In the genomic region with DNA sequence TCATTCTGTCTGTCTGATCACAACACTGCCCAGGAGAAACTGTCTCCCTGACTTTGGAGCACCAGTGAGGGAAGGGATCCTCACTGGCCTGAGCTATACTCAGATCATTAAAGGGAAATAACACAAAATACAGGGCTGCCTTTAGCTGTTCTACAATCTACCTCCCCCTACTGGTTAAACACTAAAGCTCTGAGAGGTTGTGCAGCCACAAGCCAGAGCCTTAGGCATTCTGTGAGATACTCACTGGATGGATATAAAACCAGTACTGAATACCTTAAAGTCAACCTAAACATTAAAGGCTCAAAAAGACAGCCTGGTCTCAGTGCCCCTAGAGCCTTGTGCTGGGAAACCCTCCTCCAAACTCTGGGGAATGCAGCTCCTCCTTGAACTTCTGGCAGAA, we compare ENCODE assay signal across 8 mouse cellular contexts. TPM values are rescaled to one million over a fixed set of nuclear protein-coding genes. Genes with fewer than 3 reads are reported as not detected.
DNase-seq lines count a peak whose midpoint lies in the region; ATAC-seq and TF ChIP-seq lines count a peak whose summit lies in the region.

No protein-coding gene starts in this region.

- peaks cover 14% of the 10 kb centered on the region for H3K36me3 ChIP-seq in heart, embryonic 16.5 days (ENCODE audit: control insufficient read depth, insufficient read depth)
- H3K36me3 ChIP-seq in heart, embryonic 10.5 days: peaks cover 31% of the 10 kb centered on the region
- H3K36me3 ChIP-seq in MEL (ENCODE audit: control insufficient read depth in 1 of 2, insufficient read depth in 2 of 2, low read length in 2 of 2): peaks cover 0 to 1% of the 10 kb centered on the region in 2 experiments; a peak in 1 of 4 replicates

- peaks cover 19% of the 10 kb centered on the region for H3K4me1 ChIP-seq in heart, embryonic 16.5 days (ENCODE audit: control insufficient read depth, insufficient read depth, low read length)
- peaks cover 34% of the 10 kb centered on the region for H3K4me1 ChIP-seq in heart, embryonic 10.5 days
- H3K4me1 ChIP-seq in MEL (ENCODE audit: control insufficient read depth in 1 of 2, insufficient read depth in 2 of 2, low read length in 2 of 2): no peaks in the 10 kb centered on the region

- H3K27me3 ChIP-seq in heart, embryonic 16.5 days (ENCODE audit: control insufficient read depth, insufficient read depth, low read length): no peaks in the 10 kb centered on the region
- no peaks in the 10 kb centered on the region for H3K27me3 ChIP-seq in heart, embryonic 10.5 days (ENCODE audit: insufficient read depth, poor library complexity, severe bottlenecking)
- H3K27me3 ChIP-seq in MEL (ENCODE audit: control insufficient read depth in 1 of 2, insufficient read depth in 2 of 2, low read length in 2 of 2): no peaks in the 10 kb centered on the region

- TF ChIP-seq CTCF in MEL (IDR thresholded peaks at IDR 0.05 in 2 of 3, conservative IDR thresholded peaks at IDR 0.05 in 1 of 3; ENCODE audit: control insufficient read depth in 1 of 3, insufficient read depth in 1 of 3, low read depth in 2 of 3, low read length in 3 of 3, poor library complexity in 1 of 3, severe bottlenecking in 1 of 3): peak in 2 of 3 experiments; percentile 43 to 66; a peak in 4 of 6 replicates

- H3K9ac ChIP-seq in heart, embryonic 16.5 days (ENCODE audit: low read length): no peak overlapping the region
- no peak overlapping the region for H3K9ac ChIP-seq in MEL (ENCODE audit: control insufficient read depth, low read depth, low read length, poor library complexity, severe bottlenecking)

- no peak for TF ChIP-seq EP300 in MEL (IDR thresholded peaks at IDR 0.05; ENCODE audit: low read depth in 1 of 2, low read length in 2 of 2)

- no peak overlapping the region for H3K4me3 ChIP-seq in heart, embryonic 16.5 days (ENCODE audit: low read length)
- H3K4me3 ChIP-seq in heart, embryonic 10.5 days: no peak overlapping the region
- no peak overlapping the region for H3K4me3 ChIP-seq in MEL (ENCODE audit: control insufficient read depth in 1 of 2, insufficient read depth in 1 of 2, low read depth in 2 of 2, low read length in 2 of 2)

- no peak for TF ChIP-seq POLR2A in MEL (IDR thresholded peaks at IDR 0.05; ENCODE audit: control insufficient read depth in 1 of 2, insufficient read depth in 1 of 2, low read depth in 1 of 2, low read length in 2 of 2, poor library complexity in 1 of 2)

- ATAC-seq in heart, embryonic 16.5 days (replicated peaks; ENCODE audit: extremely low read depth, insufficient read depth, low FRiP score): peak; percentile 41; the same call in 1 of the 2 replicates

- no peak for DNase-seq in heart, embryonic 10.5 days (ENCODE audit: low spot score)
- DNase-seq in 3T3-L1 (ENCODE audit: low read depth, low spot score) (peak; percentile 58), MEL (ENCODE audit: low read depth, low spot score) (peak; percentile 49)
- DNase-seq in forelimb bud, embryonic 11.5 days (ENCODE audit: low read depth, low spot score): peak; percentile 11
- no peak for DNase-seq in right cerebral cortex, postnatal 36 days (ENCODE audit: low spot score in 2 of 2)
- no peak for DNase-seq in ovary, adult 18-20 months (ENCODE audit: low spot score)
- no peak for DNase-seq in cerebellum, adult 11-12 months

- no peaks in the 10 kb centered on the region for H3K9me3 ChIP-seq in heart, embryonic 16.5 days (replicated peaks; ENCODE audit: control insufficient read depth, low read length)
- H3K9me3 ChIP-seq in heart, embryonic 10.5 days: no peaks in the 10 kb centered on the region
- no peaks in the 10 kb centered on the region for H3K9me3 ChIP-seq in MEL (replicated peaks; ENCODE audit: insufficient read depth, low read length)

- no peak overlapping the region for H3K4me2 ChIP-seq in heart, embryonic 16.5 days (ENCODE audit: low read depth, low read length)

- TF ChIP-seq RAD21 in MEL (IDR thresholded peaks at IDR 0.05; ENCODE audit: low read depth, low read length): peak; percentile 19

- peaks cover 21% of the 10 kb centered on the region for H3K79me2 ChIP-seq in MEL (ENCODE audit: control insufficient read depth, insufficient read depth, low read length, poor library complexity)

- no peak overlapping the region for H3K27ac ChIP-seq in heart, embryonic 16.5 days (ENCODE audit: low read length)
- H3K27ac ChIP-seq in heart, embryonic 10.5 days: no peak overlapping the region
- H3K27ac ChIP-seq in MEL (ENCODE audit: control insufficient read depth, low read depth, low read length): no peak overlapping the region

TF ChIP-seq in MEL, 35 proteins besides CTCF, POLR2A, EP300 and RAD21:
- no peak; the same call in none of the 2 replicates for TF ChIP-seq SMC3 (IDR thresholded peaks at IDR 0.05; ENCODE audit: low read depth, low read length)
- TF ChIP-seq UBTF (IDR thresholded peaks at IDR 0.05; ENCODE audit: borderline replicate concordance, insufficient read depth, low read depth, low read length): no peak
- TF ChIP-seq ZNF384 (IDR thresholded peaks at IDR 0.05; ENCODE audit: low read depth, low read length): no peak
- TF ChIP-seq KAT2A (conservative IDR thresholded peaks at IDR 0.05; ENCODE audit: low read depth, low read length): no peak
- TF ChIP-seq MXI1 (IDR thresholded peaks at IDR 0.05; ENCODE audit: low read depth, low read length): no peak

RNA-seq across cellular contexts. Expression of a gene that starts 13.5 kb away (rescaled TPM):
- 4.6 and 6.7 TPM in 2 replicates for polyA plus RNA-seq in heart, embryonic 16.5 days (2015; fragmentation: Nextera tagmentation; extraction: Ambion mirVana)
- polyA plus RNA-seq in heart, embryonic 10.5 days (2016; fragmentation: Nextera tagmentation; extraction: Ambion mirVana): 9.6 and 11.1 TPM in 2 replicates
- 10.6 and 12.7 TPM in 2 replicates for total RNA-seq in MEL (2012; rRNA removed)
- 10 to 100 TPM in 1 of 2 experiments, not detected in 1; 56.1 TPM for polyA plus RNA-seq in MEL (2012; ENCODE audit: insufficient read depth in 1 of 2, insufficient read length in 2 of 2, low read depth in 1 of 2, low replicate concordance in 2 of 2, missing spikeins in 1 of 2)

Comparison
In these comparisons a context has a peak if more than half of its experiments do, and no peak if none do; other contexts are left out.
1. DNase-seq: peak in 3T3-L1 (single experiment), MEL (single experiment) and forelimb bud, embryonic 11.5 days (single experiment); none in heart, embryonic 10.5 days (single experiment), right cerebral cortex, postnatal 36 days (0 of 2), ovary, adult 18-20 months (single experiment) and cerebellum, adult 11-12 months (single experiment).